Mouse (Mus musculus) neural tube, embryonic 11.5 days (tissue): ENCODE results near the gene Tnfrsf8. TPM values are rescaled to one million over a fixed set of nuclear protein-coding genes. Genes with fewer than 3 reads are reported as not detected.

Experiments
- ATAC-seq: fragments of 200-750 bp; cut with Nextera tagmentation; 2 replicates; pipeline ENCODE4 v1.8.0; 2017; ENCODE audit warnings: moderate number of reproducible peaks, mild to moderate bottlenecking, moderate TSS enrichment, moderate library complexity; ENCODE audit not compliant: insufficient read depth, low FRiP score, low TSS enrichment
- DNase-seq: peaks from one replicate; pipeline ENCODE4 v3.0.0-alpha.2; 2015; ENCODE audit warnings: low spot score
- H3K27ac ChIP-seq: fragments of 300-500 bp; sonication (generic); 2 replicates; pipeline ENCODE4 v1.5.1; 2014; ENCODE audit warnings: low read depth, mild to moderate bottlenecking, low read length
- H3K27me3 ChIP-seq: fragments of 300-500 bp; sonication (generic); 2 replicates; pipeline ENCODE4 v1.6.1; 2014; ENCODE audit warnings: mild to moderate bottlenecking, low read length, mixed read lengths; ENCODE audit not compliant: control insufficient read depth, insufficient read depth
- H3K36me3 ChIP-seq: fragments of 300-500 bp; sonication (generic); 2 replicates; pipeline ENCODE4 v1.6.1; 2014; ENCODE audit warnings: mild to moderate bottlenecking, low read length, moderate library complexity, mixed read lengths; ENCODE audit not compliant: control insufficient read depth, insufficient read depth
- H3K4me1 ChIP-seq: fragments of 300-500 bp; sonication (generic); 2 replicates; pipeline ENCODE4 v1.6.1; 2014; ENCODE audit warnings: low read length, mixed read lengths; ENCODE audit not compliant: control insufficient read depth, insufficient read depth
- H3K4me2 ChIP-seq: fragments of 300-500 bp; sonication (generic); 2 replicates; pipeline ENCODE4 v1.6.1; 2014; ENCODE audit warnings: low read depth, mild to moderate bottlenecking, moderate library complexity
- H3K4me3 ChIP-seq: fragments of 300-500 bp; sonication (generic); 2 replicates; pipeline ENCODE4 v1.5.1; 2014; ENCODE audit warnings: low read depth, low read length
- H3K9ac ChIP-seq: fragments of 300-500 bp; sonication (generic); 2 replicates; pipeline ENCODE4 v1.6.1; 2014; ENCODE audit warnings: mild to moderate bottlenecking, low read length
- H3K9me3 ChIP-seq: fragments of 300-500 bp; sonication (generic); 2 replicates; pipeline ENCODE4 v1.6.1; 2016; ENCODE audit warnings: low read length; ENCODE audit not compliant: control insufficient read depth
- WGBS: fragments of 180-500 bp; shearing (Covaris S2); extraction: QIAGEN DNeasy Blood & Tissue Kit; methylation state at CpG from one replicate; pipeline ENCODE4 v1.1.7; 2014; 5-methylcytosine and 5-hydroxymethylcytosine counted together
- polyA plus RNA-seq: library from polyadenylated mRNA; unstranded; fragments of >200 nt; fragmentation: Nextera tagmentation; extraction: Ambion mirVana; gene quantifications from 2 replicates; pipeline ENCODE4 v1.2.1, GENCODE M21; 2014

Gene Tnfrsf8
- polyA plus RNA-seq, 1 experiment from 2014 or later, result 0.21 TPM

DNA sequence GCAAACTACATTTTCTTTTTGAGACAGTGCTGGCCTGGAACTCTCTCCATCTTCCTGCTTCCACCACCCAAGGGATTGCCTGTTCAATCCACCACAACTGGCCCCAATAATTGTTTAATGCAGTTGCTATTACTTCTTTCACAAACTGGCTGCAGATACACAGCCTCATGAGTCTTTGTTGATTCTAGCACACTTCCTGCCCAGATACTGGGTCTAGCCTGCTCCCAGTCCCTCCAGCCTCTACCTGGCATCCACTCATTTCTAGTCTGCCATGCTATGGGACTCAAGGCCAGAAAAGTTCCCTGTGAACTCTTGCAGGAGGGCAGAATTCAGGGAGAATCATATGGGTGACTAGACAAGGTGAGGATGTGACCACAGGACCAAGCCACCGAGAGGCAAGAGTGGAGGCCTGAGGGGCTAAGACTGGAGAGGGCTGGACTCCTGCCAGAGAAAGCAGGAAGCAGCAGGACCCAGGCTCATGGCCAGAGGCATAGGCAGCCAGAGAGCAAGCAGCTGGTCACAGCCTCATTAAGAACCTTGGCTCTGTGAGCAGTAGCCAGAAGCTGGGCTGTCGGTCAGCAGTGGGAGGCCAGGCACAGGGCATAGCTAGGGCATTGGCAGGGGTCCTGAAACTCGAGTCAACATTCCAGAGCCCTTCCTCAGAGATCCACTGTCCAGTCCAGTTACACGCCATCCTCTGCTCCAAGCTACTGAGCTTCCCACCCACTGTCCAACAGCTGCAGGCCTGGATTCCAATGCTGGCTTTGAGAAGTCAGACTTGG, 75.7 kb downstream of the Tnfrsf8 start:
- Histone ChIP-seq H3K9ac (no peak overlapping the region), H3K4me2 (no peak overlapping the region), H3K4me3 (no peak overlapping the region), H3K9me3 (no peaks in the 10 kb centered on the region), H3K4me1 (no peaks in the 10 kb centered on the region), H3K36me3 (no peaks in the 10 kb centered on the region), H3K27ac (no peak overlapping the region), H3K27me3 (no peaks in the 10 kb centered on the region)
- DNase-seq (no peak), ATAC-seq (no peak)
- 66% methylated on average over 4 of the region's 4 CpGs for WGBS

DNA sequence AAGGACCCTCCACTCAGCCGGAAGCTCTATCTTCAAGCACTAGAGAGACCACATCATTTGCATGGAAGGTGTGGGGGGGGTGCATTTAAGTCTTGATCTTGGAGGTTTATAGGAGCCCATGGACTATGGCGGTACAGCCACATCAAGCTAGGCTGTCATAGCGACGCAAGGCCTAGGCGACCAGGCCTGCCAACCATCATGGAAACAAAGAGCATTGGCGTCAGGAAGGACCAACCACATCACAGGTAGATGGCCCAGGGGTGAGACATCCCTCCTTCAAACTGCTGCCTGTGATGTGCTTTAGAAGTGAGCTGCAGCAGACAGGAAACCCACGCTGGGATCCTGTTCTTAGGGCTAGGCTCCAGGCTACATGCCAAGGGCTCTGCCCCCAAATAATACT, 78.9 kb downstream of the Tnfrsf8 start:
- Histone ChIP-seq H3K4me3 (no peak overlapping the region), H3K27me3 (no peaks in the 10 kb centered on the region), H3K9me3 (no peaks in the 10 kb centered on the region), H3K9ac (no peak overlapping the region), H3K27ac (no peak overlapping the region), H3K4me2 (no peak overlapping the region), H3K36me3 (no peaks in the 10 kb centered on the region), H3K4me1 (no peaks in the 10 kb centered on the region)
- ATAC-seq (no peak), DNase-seq (no peak)
- 92% methylated on average over 7 of the region's 7 CpGs for WGBS

DNA sequence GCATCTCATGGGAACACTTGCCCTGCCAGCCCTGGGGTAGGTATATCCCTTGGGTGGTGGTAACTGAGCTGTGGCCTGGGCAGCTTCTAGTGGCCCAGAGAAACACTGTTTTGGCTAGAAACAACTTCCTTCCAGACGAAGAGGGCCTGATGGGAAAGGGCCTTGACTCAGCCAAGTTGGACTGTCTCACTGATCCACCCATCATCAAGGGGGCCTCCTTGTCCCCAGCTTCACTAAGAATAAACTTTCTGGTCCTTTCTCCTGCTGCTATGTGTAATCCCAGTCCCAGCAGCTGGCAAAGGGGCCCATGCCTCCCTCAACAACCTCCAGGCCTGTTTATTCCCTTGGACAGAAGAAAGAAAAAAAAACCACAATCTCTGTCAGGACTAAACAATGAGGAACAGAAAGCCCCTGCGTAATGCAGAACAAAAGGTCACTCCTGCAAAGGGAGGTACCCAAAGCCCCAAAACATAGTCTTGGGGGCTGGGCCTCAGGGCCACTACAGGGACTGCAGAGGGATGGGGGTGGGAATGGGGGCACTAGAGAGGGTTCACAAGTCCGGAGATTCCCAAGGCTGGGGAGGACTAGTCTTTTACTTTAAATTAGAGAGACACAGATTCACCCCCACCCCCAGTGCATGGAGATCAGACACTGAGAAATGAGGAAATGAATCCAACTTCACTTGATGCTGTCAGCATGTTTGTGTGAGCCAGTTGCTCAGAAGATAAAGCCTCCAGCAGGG, 81.3 kb downstream of the Tnfrsf8 start:
- ATAC-seq (no peak), DNase-seq (no peak)
- H3K27ac ChIP-seq, result no peak overlapping the region
- H3K36me3 ChIP-seq, result no peaks in the 10 kb centered on the region
- no peak overlapping the region for H3K9ac ChIP-seq
- no peak overlapping the region for H3K4me3 ChIP-seq
- 46% methylated on average over 3 of the region's 3 CpGs for WGBS
- H3K27me3 ChIP-seq, result no peaks in the 10 kb centered on the region
- no peak overlapping the region for H3K4me2 ChIP-seq
- 0 out of 2 replicates have a peak, but pooled peaks cover 2% of the 10 kb centered on the region for H3K9me3 ChIP-seq
- no peaks in the 10 kb centered on the region for H3K4me1 ChIP-seq

DNA sequence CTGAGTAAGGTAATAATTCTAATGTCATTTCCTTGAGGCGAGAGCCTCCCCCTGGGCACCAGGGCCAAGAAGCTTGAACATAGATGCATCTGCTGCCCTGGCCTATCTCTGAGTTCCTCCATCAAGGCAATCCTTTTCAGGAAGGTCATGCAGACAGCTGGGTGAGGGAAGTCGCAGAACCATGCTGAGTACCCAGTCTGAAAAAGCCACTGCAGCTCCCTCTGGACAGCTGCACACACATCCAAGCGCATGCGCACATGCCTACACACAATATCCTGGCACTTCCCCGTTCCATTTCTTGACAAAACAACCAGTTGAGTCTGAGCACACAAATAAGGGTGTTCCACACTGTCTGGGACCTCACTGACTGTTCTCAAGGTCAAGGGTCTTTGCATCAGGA, 83.2 kb downstream of the Tnfrsf8 start:
- WGBS, result 84% methylated on average over 5 of the region's 5 CpGs

DNA sequence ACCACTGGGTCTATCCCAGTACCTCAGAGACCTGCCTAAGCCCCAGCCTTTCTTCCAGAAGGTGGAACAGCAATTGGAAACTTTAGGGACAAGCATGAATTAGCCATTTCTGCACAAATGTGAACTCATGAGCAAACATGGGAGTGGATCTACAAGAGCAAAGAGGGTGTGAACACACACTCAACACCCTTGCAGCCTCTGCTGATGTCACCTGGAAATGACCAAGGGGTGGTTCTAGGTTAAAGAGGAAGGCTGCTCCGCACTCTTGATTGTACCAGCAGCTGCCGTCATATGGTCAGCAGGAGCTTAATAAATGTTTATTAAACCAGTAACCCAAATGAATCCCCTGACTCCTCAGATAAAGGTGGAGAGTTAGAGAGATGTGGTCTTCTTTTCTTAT, 84.3 kb downstream of the Tnfrsf8 start:
- WGBS, result 91% methylated on average over 2 of the region's 2 CpGs
- DNase-seq (no peak), ATAC-seq (no peak)

More for the DNA sequence above, 83.2 kb downstream of the Tnfrsf8 start:
- no peaks in the 10 kb centered on the region for H3K4me1 ChIP-seq
- H3K27ac ChIP-seq, result no peak overlapping the region
- 0 out of 2 replicates have a peak, but pooled peaks cover 2% of the 10 kb centered on the region for H3K9me3 ChIP-seq
- no peaks in the 10 kb centered on the region for H3K27me3 ChIP-seq
- no peak overlapping the region for H3K4me3 ChIP-seq
- no peak for DNase-seq
- H3K9ac ChIP-seq, result no peak overlapping the region
- no peaks in the 10 kb centered on the region for H3K36me3 ChIP-seq
- ATAC-seq, result no peak
- no peak overlapping the region for H3K4me2 ChIP-seq

DNA sequence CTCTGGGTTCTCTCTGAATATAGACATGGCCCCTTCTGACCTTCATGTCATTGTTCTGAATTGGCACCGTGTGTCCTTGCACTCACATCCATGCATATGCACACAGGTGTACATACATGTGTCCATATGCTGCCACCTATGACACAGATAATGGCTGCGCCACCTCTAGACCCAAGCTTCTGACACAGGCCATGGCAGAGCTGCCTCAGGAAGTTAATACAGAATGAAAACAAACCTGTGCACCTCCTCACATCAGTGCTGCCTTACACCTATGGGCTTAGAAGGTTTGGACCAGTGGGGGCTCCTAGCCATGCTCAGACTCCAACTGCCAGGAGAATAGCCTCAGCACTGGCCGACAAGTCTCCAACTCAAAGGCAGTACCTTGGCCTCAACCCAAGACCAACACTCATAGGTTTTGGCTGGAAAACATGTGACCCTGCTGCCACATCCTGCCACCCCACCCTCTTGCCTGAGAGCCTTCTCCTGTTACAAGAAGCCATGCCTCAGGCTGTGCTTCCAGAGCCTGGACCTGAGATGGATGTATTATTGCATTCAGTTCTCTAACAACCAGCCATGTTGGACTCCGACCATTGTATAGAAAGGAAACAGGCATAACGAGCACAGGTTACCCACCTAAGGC, 85.3 kb downstream of the Tnfrsf8 start:
- no peaks in the 10 kb centered on the region for H3K36me3 ChIP-seq
- H3K9ac ChIP-seq, result no peak overlapping the region
- 0 out of 2 replicates have a peak, but pooled peaks cover 2% of the 10 kb centered on the region for H3K9me3 ChIP-seq
- no peak overlapping the region for H3K4me2 ChIP-seq
- H3K27ac ChIP-seq, result no peak overlapping the region
- no peak for ATAC-seq
- no peaks in the 10 kb centered on the region for H3K4me1 ChIP-seq
- H3K4me3 ChIP-seq, result no peak overlapping the region
- no peak for DNase-seq
- no peaks in the 10 kb centered on the region for H3K27me3 ChIP-seq
- 91% methylated on average over 5 of the region's 5 CpGs for WGBS

More for the DNA sequence above, 84.3 kb downstream of the Tnfrsf8 start:
- Histone ChIP-seq H3K4me3 (no peak overlapping the region), H3K36me3 (no peaks in the 10 kb centered on the region), H3K4me1 (no peaks in the 10 kb centered on the region), H3K27ac (no peak overlapping the region), H3K27me3 (no peaks in the 10 kb centered on the region), H3K9ac (no peak overlapping the region), H3K4me2 (no peak overlapping the region), H3K9me3 (0 out of 2 replicates have a peak, but pooled peaks cover 2% of the 10 kb centered on the region)

DNA sequence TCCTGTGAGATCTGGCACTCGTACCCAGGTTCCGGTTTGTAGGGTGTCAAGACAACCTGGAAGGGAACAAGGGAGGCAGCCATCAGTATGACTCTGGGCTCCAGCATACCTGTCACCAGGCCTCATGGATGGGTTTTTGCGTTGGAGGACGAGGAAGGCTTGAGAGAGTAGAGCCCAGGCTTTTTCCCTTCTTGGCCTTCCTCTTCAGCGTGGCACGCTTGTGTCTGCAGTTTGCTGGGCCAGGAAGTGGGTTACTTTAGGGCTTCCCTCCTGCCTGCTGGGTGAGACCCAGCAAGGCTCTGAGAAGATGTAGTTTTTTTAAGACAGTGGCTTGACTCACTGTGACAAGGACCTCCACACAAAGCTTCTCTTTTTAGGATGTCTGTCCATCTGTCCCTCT, 85.9 kb downstream of the Tnfrsf8 start:
- H3K4me2 ChIP-seq, result no peak overlapping the region
- no peak for ATAC-seq
- no peak overlapping the region for H3K27ac ChIP-seq
- DNase-seq, result no peak
- H3K9me3 ChIP-seq, result 0 out of 2 replicates have a peak, but pooled peaks cover 2% of the 10 kb centered on the region
- WGBS, result 91% methylated on average over 6 of the region's 6 CpGs
- no peaks in the 10 kb centered on the region for H3K4me1 ChIP-seq
- no peak overlapping the region for H3K9ac ChIP-seq
- H3K36me3 ChIP-seq, result no peaks in the 10 kb centered on the region
- no peak overlapping the region for H3K4me3 ChIP-seq
- no peaks in the 10 kb centered on the region for H3K27me3 ChIP-seq

DNA sequence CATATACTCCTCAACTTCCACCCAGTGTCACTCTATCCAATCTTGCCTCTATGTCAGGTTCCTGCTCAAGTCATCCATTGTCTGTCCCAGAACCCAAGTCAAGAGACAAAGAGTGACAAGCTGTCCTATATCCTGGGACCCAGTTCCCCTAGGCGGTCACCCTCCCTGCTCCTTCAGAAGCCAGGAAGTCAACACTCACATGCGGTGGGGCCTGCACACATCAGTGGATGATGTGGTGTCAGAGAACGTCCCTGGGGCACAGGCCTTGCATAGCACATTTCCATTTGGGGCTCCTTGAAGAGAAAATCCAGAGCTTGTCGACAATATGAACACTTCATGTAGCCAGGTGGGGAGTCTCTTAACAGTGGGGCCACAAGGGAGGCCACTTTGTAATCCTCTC, 90.4 kb downstream of the Tnfrsf8 start:
- 94% methylated on average over 4 of the region's 4 CpGs for WGBS
- Histone ChIP-seq H3K9ac (no peak overlapping the region), H3K4me3 (no peak overlapping the region), H3K4me2 (no peak overlapping the region), H3K27ac (no peak overlapping the region), H3K27me3 (no peaks in the 10 kb centered on the region), H3K4me1 (no peaks in the 10 kb centered on the region), H3K36me3 (no peaks in the 10 kb centered on the region), H3K9me3 (0 out of 2 replicates have a peak, but pooled peaks cover 1% of the 10 kb centered on the region)
- DNase-seq (no peak), ATAC-seq (no peak)
